Mouse (Mus musculus): ENCODE results near the gene Olfr1160. TPM values are rescaled to one million over a fixed set of nuclear protein-coding genes. Genes with fewer than 3 reads are reported as not detected.
"Not testable (repeated sequence)": the region's sequence is repeated elsewhere in the genome, so short reads cannot be mapped to it uniquely, and the experiment has no call there.

The Olfr1160 gene
- not detected in 2 replicates for polyA plus RNA-seq (2015; fragmentation: Nextera tagmentation; extraction: Ambion mirVana)

- Histone ChIP-seq H3K36me3 (no peaks in the 10 kb centered on the region), H3K27ac (replicated peaks) (no peak within 1 kb of the TSS), H3K9me3 (no peaks in the 10 kb centered on the region), H3K27me3 (no peaks in the 10 kb centered on the region), H3K4me2 (no peak within 1 kb of the TSS), H3K4me3 (no peak within 1 kb of the TSS), H3K9ac (no peak within 1 kb of the TSS), H3K4me1 (replicated peaks) (no peaks in the 10 kb centered on the region)
- no peak for ATAC-seq (ENCODE audit: low read depth)
Observed at GRCm38 (mm10) chr2:88007515-88008318, at the start of gene Olfr1160. Gene Olfr1160, minus strand, starts transcription at chr2:88008268.

- Histone ChIP-seq H3K27me3 (no peaks in the 10 kb centered on the region), H3K4me3 (no peak within 1 kb of the TSS), H3K4me2 (no peak within 1 kb of the TSS), H3K9ac (no peak within 1 kb of the TSS), H3K36me3 (no peaks in the 10 kb centered on the region), H3K4me1 (replicated peaks) (no peaks in the 10 kb centered on the region), H3K9me3 (no peaks in the 10 kb centered on the region), H3K27ac (replicated peaks) (no peak within 1 kb of the TSS)
- 83% methylated on average over 1 of the region's 1 CpGs for WGBS
- no peak for ATAC-seq (ENCODE audit: low read depth)
Observed at GRCm38 (mm10) chr2:88051029-88051428, 43.0 kb upstream of the Olfr1160 start, which contains the start of gene Olfr1162. Gene Olfr1162, minus strand, starts transcription at chr2:88051129.

DNA sequence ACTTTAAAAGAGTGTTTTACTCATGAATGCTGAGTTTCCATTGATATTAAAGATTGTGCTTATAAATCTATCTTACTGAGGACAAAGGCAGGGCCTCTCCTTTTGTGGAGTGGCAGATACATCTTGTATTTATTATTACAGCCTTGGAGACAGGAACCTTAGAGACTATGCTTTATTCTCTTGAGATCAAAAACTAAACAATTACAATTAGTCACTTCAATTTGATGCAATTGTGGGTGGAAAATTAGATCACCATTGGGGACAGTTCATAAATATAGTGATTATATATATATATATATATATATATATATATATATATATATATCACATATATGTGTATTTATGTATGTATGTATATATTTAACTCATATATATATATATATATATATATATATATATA is 29.5 kb upstream of the Olfr1160 start, which contains the start of gene Olfr73:
TSS of gene Olfr73 (minus strand) at position 101 of the 400 bp plus-strand sequence.
- Histone ChIP-seq H3K4me1 (replicated peaks) (no peaks in the 10 kb centered on the region), H3K4me3 (no peak within 1 kb of the TSS), H3K4me2 (no peak within 1 kb of the TSS), H3K27ac (replicated peaks) (no peak within 1 kb of the TSS), H3K9ac (no peak within 1 kb of the TSS), H3K27me3 (no peaks in the 10 kb centered on the region), H3K36me3 (no peaks in the 10 kb centered on the region), H3K9me3 (no peaks in the 10 kb centered on the region)
- no peak for ATAC-seq (ENCODE audit: low read depth)

DNA sequence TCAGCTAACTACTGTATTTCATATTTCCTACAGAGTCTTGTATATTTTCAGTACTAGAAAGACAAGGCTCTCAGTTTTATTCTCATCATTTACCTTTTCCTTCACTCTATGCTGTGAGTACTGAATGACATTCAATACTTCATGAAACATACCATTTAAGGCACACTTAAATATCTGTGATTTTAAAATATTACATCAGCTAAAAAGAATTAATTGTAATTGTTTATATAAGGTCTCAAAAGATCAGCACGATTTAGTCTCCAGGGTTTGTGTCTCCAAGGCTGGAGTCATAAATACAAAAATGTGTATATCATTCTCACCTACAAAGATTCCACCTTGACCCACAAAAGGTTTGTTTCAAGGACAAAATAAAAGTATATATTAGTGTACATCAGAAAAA is 14.4 kb upstream of the Olfr1160 start, which contains the start of gene Olfr1161:
TSS of gene Olfr1161 (plus strand) at position 301 of the 400 bp plus-strand sequence.
- not testable (repeated sequence) for H3K27ac ChIP-seq (replicated peaks); H3K4me2 ChIP-seq; H3K9ac ChIP-seq; H3K9me3 ChIP-seq; H3K4me3 ChIP-seq; H3K27me3 ChIP-seq; H3K36me3 ChIP-seq; H3K4me1 ChIP-seq (replicated peaks); ATAC-seq (ENCODE audit: low read depth)
- WGBS: 86% methylated on average over 1 of the region's 1 CpGs

DNA sequence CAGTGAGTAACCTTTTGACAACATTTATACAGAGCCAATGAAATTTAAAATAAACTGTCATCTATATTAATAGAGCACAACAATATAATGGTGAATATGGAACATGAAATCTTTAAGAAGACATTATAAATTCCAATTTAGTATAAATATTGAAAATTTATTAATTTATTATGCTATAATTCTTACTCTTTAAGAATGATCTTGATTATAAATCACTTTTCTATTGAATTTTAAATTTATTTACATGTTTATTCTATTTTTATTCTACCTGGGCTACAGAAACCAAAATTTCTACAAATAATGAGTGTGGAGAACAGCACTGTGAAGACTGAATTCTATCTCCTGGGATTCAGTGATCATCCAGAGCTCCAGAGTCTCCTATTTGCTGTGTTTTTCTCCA is 18.3 kb downstream of the Olfr1160 start, which contains the start of gene Olfr1158:
TSS of gene Olfr1158 (plus strand) at position 301 of the 400 bp plus-strand sequence.
- H3K27ac ChIP-seq (replicated peaks): no peak within 1 kb of the TSS
- no peak within 1 kb of the TSS for H3K9ac ChIP-seq
- H3K27me3 ChIP-seq: no peaks in the 10 kb centered on the region
- no peak for ATAC-seq (ENCODE audit: low read depth)
- H3K4me3 ChIP-seq: no peak within 1 kb of the TSS
- H3K4me2 ChIP-seq: no peak within 1 kb of the TSS
- no peaks in the 10 kb centered on the region for H3K36me3 ChIP-seq
- no peaks in the 10 kb centered on the region for H3K4me1 ChIP-seq (replicated peaks)
- no peaks in the 10 kb centered on the region for H3K9me3 ChIP-seq

GRCm38 (mm10) chr2:87974563-87974962 is 33.5 kb downstream of the Olfr1160 start, which contains the start of gene Olfr74:
Gene Olfr74, minus strand, starts transcription at chr2:87974663.
- Histone ChIP-seq H3K27ac (replicated peaks) (no peak within 1 kb of the TSS), H3K36me3 (no peaks in the 10 kb centered on the region), H3K4me1 (replicated peaks) (no peaks in the 10 kb centered on the region), H3K4me2 (no peak within 1 kb of the TSS), H3K4me3 (no peak within 1 kb of the TSS), H3K9ac (no peak within 1 kb of the TSS), H3K9me3 (no peaks in the 10 kb centered on the region), H3K27me3 (no peaks in the 10 kb centered on the region)
- 78% methylated on average over 3 of the region's 3 CpGs for WGBS
- ATAC-seq (ENCODE audit: low read depth): no peak

DNA sequence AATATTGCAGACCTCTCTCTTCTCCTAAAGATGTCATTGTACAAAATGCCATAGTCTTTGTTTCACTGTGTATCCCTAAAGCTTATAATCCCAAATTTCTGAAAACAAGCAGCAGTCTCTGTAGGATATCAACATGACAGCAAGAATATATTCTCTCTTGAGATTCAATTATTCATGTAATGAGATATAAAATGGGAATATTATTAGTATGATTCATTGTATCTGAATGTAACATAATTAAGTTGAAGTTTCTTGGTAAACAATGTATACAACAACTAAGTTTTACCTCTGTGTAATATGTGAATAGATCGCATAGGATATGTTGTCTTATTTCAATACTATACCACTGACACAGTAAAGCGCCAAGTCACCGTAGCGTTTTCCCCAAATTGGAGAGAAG is 39.9 kb downstream of the Olfr1160 start, which contains the start of gene Olfr1157:
TSS of gene Olfr1157 (minus strand) at position 101 of the 400 bp plus-strand sequence.
- no peak within 1 kb of the TSS for H3K4me3 ChIP-seq
- no peak for ATAC-seq (ENCODE audit: low read depth)
- no peak within 1 kb of the TSS for H3K27ac ChIP-seq (replicated peaks)
- H3K4me2 ChIP-seq: no peak within 1 kb of the TSS
- H3K4me1 ChIP-seq (replicated peaks): no peaks in the 10 kb centered on the region
- H3K9ac ChIP-seq: no peak within 1 kb of the TSS
- H3K9me3 ChIP-seq: no peaks in the 10 kb centered on the region
- H3K36me3 ChIP-seq: no peaks in the 10 kb centered on the region
- WGBS: 95% methylated on average over 4 of the region's 4 CpGs
- H3K27me3 ChIP-seq: no peaks in the 10 kb centered on the region

- Histone ChIP-seq H3K4me2 (no peak within 1 kb of the TSS), H3K9me3 (no peaks in the 10 kb centered on the region), H3K27ac (replicated peaks) (no peak within 1 kb of the TSS), H3K4me3 (no peak within 1 kb of the TSS), H3K4me1 (replicated peaks) (no peaks in the 10 kb centered on the region), H3K9ac (no peak within 1 kb of the TSS), H3K36me3 (no peaks in the 10 kb centered on the region), H3K27me3 (no peaks in the 10 kb centered on the region)
- ATAC-seq (ENCODE audit: low read depth): no peak
Observed at GRCm38 (mm10) chr2:87953000-87953399, 55.1 kb downstream of the Olfr1160 start, which contains the start of gene Olfr1156. Gene Olfr1156, minus strand, starts transcription at chr2:87953100.

Other genes starting within 250 kb of the Olfr1160 start
- gene Olfr152, start 228.8 kb downstream of the Olfr1160 start, polyA plus RNA-seq (2015; fragmentation: Nextera tagmentation; extraction: Ambion mirVana): not detected in 2 replicates
- not detected in 2 replicates for gene Olfr1143, start 207.7 kb downstream of the Olfr1160 start, polyA plus RNA-seq (2015; fragmentation: Nextera tagmentation; extraction: Ambion mirVana)
- not detected in 2 replicates for gene Olfr1145, start 198.4 kb downstream of the Olfr1160 start, polyA plus RNA-seq (2015; fragmentation: Nextera tagmentation; extraction: Ambion mirVana)
- gene Olfr1148, start 177.7 kb downstream of the Olfr1160 start, polyA plus RNA-seq (2015; fragmentation: Nextera tagmentation; extraction: Ambion mirVana): not detected in 2 replicates
- gene Olfr1150-ps1, start 164.3 kb downstream of the Olfr1160 start, polyA plus RNA-seq (2015; fragmentation: Nextera tagmentation; extraction: Ambion mirVana): not detected in 2 replicates
- gene Olfr1151, start 152.4 kb downstream of the Olfr1160 start, polyA plus RNA-seq (2015; fragmentation: Nextera tagmentation; extraction: Ambion mirVana): not detected in 2 replicates
- not detected in 2 replicates for gene Olfr1152, start 141.8 kb downstream of the Olfr1160 start, polyA plus RNA-seq (2015; fragmentation: Nextera tagmentation; extraction: Ambion mirVana)
- not detected in 2 replicates for gene Olfr1153, start 113.3 kb downstream of the Olfr1160 start, polyA plus RNA-seq (2015; fragmentation: Nextera tagmentation; extraction: Ambion mirVana)
- not detected in 2 replicates for gene Olfr1154, start 103.1 kb downstream of the Olfr1160 start, polyA plus RNA-seq (2015; fragmentation: Nextera tagmentation; extraction: Ambion mirVana)
- not detected in 2 replicates for gene Olfr1155, start 63.1 kb downstream of the Olfr1160 start, polyA plus RNA-seq (2015; fragmentation: Nextera tagmentation; extraction: Ambion mirVana)
- gene Olfr1156, start 55.2 kb downstream of the Olfr1160 start, polyA plus RNA-seq (2015; fragmentation: Nextera tagmentation; extraction: Ambion mirVana): not detected in 2 replicates
- gene Olfr1157, start 40.0 kb downstream of the Olfr1160 start, polyA plus RNA-seq (2015; fragmentation: Nextera tagmentation; extraction: Ambion mirVana): not detected in 2 replicates
- gene Olfr74, start 33.6 kb downstream of the Olfr1160 start, polyA plus RNA-seq (2015; fragmentation: Nextera tagmentation; extraction: Ambion mirVana): not detected in 2 replicates
- gene Olfr1158, start 18.2 kb downstream of the Olfr1160 start, polyA plus RNA-seq (2015; fragmentation: Nextera tagmentation; extraction: Ambion mirVana): not detected in 2 replicates
- gene Olfr1161, start 14.5 kb upstream of the Olfr1160 start, polyA plus RNA-seq (2015; fragmentation: Nextera tagmentation; extraction: Ambion mirVana): not detected in 2 replicates
- not detected in 2 replicates for gene Olfr73, start 29.4 kb upstream of the Olfr1160 start, polyA plus RNA-seq (2015; fragmentation: Nextera tagmentation; extraction: Ambion mirVana)
- gene Olfr1162, start 42.9 kb upstream of the Olfr1160 start, polyA plus RNA-seq (2015; fragmentation: Nextera tagmentation; extraction: Ambion mirVana): not detected in 2 replicates
- not detected in 2 replicates for gene Olfr1163, start 63.6 kb upstream of the Olfr1160 start, polyA plus RNA-seq (2015; fragmentation: Nextera tagmentation; extraction: Ambion mirVana)
- gene Olfr1164, start 85.7 kb upstream of the Olfr1160 start, polyA plus RNA-seq (2015; fragmentation: Nextera tagmentation; extraction: Ambion mirVana): not detected in 2 replicates
- not detected in 2 replicates for gene Olfr1166, start 120.0 kb upstream of the Olfr1160 start, polyA plus RNA-seq (2015; fragmentation: Nextera tagmentation; extraction: Ambion mirVana)
- gene Olfr1167, start 146.9 kb upstream of the Olfr1160 start, polyA plus RNA-seq (2015; fragmentation: Nextera tagmentation; extraction: Ambion mirVana): not detected in 2 replicates
- gene Olfr1168, start 173.6 kb upstream of the Olfr1160 start, polyA plus RNA-seq (2015; fragmentation: Nextera tagmentation; extraction: Ambion mirVana): not detected in 2 replicates
- not detected in 2 replicates for gene Olfr1170, start 220.1 kb upstream of the Olfr1160 start, polyA plus RNA-seq (2015; fragmentation: Nextera tagmentation; extraction: Ambion mirVana)